Mouse (Mus musculus) testis, adult 2 months (tissue): ENCODE data around the gene Atp6v0e.

ENCODE experiments used
- CTCF ChIP-seq: fragments of 200-500 bp; IDR thresholded peaks from 2 replicates; pipeline ENCODE4 v1.5.1; 2012; ENCODE audit warnings: low read depth, mild to moderate bottlenecking, inconsistent platforms, low read length, moderate library complexity; ENCODE audit not compliant: control insufficient read depth, insufficient read depth, insufficient replicate concordance
- POLR2A ChIP-seq: fragments of 200-500 bp; IDR thresholded peaks from 2 replicates; pipeline ENCODE4 v1.6.1; 2012; ENCODE audit warnings: low read depth, mild to moderate bottlenecking, inconsistent platforms, low read length, moderate library complexity; ENCODE audit not compliant: control insufficient read depth

DNA sequence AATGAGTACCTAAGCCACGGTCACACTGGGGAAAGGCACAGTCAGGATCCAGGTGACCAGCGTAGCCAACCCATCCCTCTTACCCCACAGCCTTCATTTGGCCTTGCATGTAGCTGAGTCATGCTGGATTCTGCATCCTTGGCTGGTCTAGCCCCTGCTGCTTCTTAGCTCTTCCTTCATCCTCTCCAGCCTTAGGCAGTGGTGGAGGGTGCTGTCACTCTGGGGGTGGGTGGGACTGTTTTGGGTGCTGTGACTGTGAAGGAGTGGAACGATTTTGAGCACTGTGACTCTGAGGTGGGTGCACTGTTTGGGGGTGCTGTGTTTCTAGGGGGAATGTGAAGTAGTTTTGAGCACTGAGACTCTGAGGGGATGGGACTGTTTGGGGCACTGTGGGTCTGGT, 34.1 kb upstream of the Atp6v0e start:
- no peak for TF ChIP-seq CTCF
- no peak for TF ChIP-seq POLR2A
